Mouse (Mus musculus): ENCODE measurements around the gene Olfr702. TPM values are rescaled to one million over a fixed set of nuclear protein-coding genes. Genes with fewer than 3 reads are reported as not detected.

Olfr702 gene
- polyA plus RNA-seq (2012; rRNA removed), result not detected in 2 replicates

GRCm38 (mm10) chr7:106833793-106834192, at the start of gene Olfr702:
Gene Olfr702, minus strand, starts transcription at chr7:106833893.
- H3K27ac ChIP-seq (ENCODE audit: insufficient read depth, low read length), result no peak within 1 kb of the TSS
- no peaks in the 10 kb centered on the region for H3K4me1 ChIP-seq (ENCODE audit: control insufficient read depth, insufficient read depth, low read length)
- no peak within 1 kb of the TSS for H3K4me3 ChIP-seq (ENCODE audit: insufficient read depth, low read length)
- TF ChIP-seq CTCF (IDR thresholded peaks at IDR 0.05; ENCODE audit: extremely low read depth, insufficient read depth, low read length), result no peak
- TF ChIP-seq POLR2A (IDR thresholded peaks at IDR 0.05; ENCODE audit: extremely low read depth, insufficient read depth, low read length), result no peak

GRCm38 (mm10) chr7:106876791-106877190, 43.1 kb upstream of the Olfr702 start, which contains the start of gene Olfr705:
Gene Olfr705, minus strand, starts transcription at chr7:106876891.
- TF ChIP-seq CTCF (IDR thresholded peaks at IDR 0.05; ENCODE audit: extremely low read depth, insufficient read depth, low read length), result no peak
- no peak for TF ChIP-seq POLR2A (IDR thresholded peaks at IDR 0.05; ENCODE audit: extremely low read depth, insufficient read depth, low read length)
- Histone ChIP-seq H3K4me1 (ENCODE audit: control insufficient read depth, insufficient read depth, low read length) (no peaks in the 10 kb centered on the region), H3K27ac (ENCODE audit: insufficient read depth, low read length) (no peak within 1 kb of the TSS), H3K4me3 (ENCODE audit: insufficient read depth, low read length) (no peak within 1 kb of the TSS)

DNA sequence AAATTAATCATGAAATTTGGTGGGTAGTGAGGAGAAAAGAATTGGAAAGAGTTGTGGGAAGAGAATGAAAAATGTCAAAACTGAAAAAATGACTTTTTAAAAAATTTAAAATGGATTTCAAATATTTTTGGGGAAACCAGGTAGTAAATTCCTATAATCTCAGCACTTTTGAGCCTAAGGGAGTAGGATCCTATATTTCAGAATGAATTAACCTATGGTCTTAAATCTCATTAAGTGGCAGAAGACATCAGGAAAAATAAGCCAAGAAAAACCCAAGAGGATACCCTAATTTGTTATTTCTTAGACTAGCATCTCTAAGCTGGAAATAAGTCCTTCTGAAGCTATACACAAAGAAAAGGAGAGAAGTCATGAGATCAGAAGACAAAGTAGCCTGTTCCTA, 29.2 kb upstream of the Olfr702 start, which contains the start of gene Olfr704:
Gene Olfr704 (plus strand): TSS at position 301 of the 400 bp plus-strand sequence.
- Histone ChIP-seq H3K27ac (ENCODE audit: insufficient read depth, low read length) (no peak within 1 kb of the TSS), H3K4me1 (ENCODE audit: control insufficient read depth, insufficient read depth, low read length) (no peaks in the 10 kb centered on the region), H3K4me3 (ENCODE audit: insufficient read depth, low read length) (no peak within 1 kb of the TSS)
- TF ChIP-seq POLR2A (IDR thresholded peaks at IDR 0.05; ENCODE audit: extremely low read depth, insufficient read depth, low read length) (no peak), CTCF (IDR thresholded peaks at IDR 0.05; ENCODE audit: extremely low read depth, insufficient read depth, low read length) (no peak)

GRCm38 (mm10) chr7:106843060-106843459, 9.4 kb upstream of the Olfr702 start, which contains the start of gene Olfr703:
Gene Olfr703, plus strand, starts transcription at chr7:106843360.
- no peak for TF ChIP-seq CTCF (IDR thresholded peaks at IDR 0.05; ENCODE audit: extremely low read depth, insufficient read depth, low read length)
- no peaks in the 10 kb centered on the region for H3K4me1 ChIP-seq (ENCODE audit: control insufficient read depth, insufficient read depth, low read length)
- H3K4me3 ChIP-seq (ENCODE audit: insufficient read depth, low read length), result no peak within 1 kb of the TSS
- no peak within 1 kb of the TSS for H3K27ac ChIP-seq (ENCODE audit: insufficient read depth, low read length)

GRCm38 (mm10) chr7:106818414-106818813, 15.3 kb downstream of the Olfr702 start:
- H3K4me3 ChIP-seq (ENCODE audit: insufficient read depth, low read length), result no peak overlapping the region
- TF ChIP-seq POLR2A (IDR thresholded peaks at IDR 0.05; ENCODE audit: extremely low read depth, insufficient read depth, low read length), result no peak
- TF ChIP-seq CTCF (IDR thresholded peaks at IDR 0.05; ENCODE audit: extremely low read depth, insufficient read depth, low read length), result no peak
- H3K27ac ChIP-seq (ENCODE audit: insufficient read depth, low read length), result no peak overlapping the region
- H3K4me1 ChIP-seq (ENCODE audit: control insufficient read depth, insufficient read depth, low read length), result no peaks in the 10 kb centered on the region

DNA sequence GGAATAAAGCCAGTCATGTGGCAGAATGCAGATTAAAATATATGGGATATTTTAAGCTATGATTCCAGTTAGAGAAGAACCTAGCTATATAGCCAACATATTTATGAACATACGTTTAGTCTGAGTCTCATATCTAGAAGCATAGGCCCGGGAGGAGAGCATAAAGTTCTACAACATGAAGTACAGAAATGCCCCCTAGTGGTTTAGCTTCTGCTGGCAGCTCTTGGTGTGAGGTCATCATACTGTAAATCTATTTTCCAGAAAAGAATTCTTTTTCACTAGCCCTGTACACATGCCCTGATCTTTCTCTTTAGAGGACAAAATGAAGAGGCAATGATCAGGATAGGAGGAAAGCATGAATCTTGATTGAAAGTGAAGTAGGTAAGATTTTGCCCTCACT, 17.9 kb downstream of the Olfr702 start:
- TF ChIP-seq CTCF (IDR thresholded peaks at IDR 0.05; ENCODE audit: extremely low read depth, insufficient read depth, low read length) (no peak), POLR2A (IDR thresholded peaks at IDR 0.05; ENCODE audit: extremely low read depth, insufficient read depth, low read length) (no peak)
- H3K4me1 ChIP-seq (ENCODE audit: control insufficient read depth, insufficient read depth, low read length), result no peaks in the 10 kb centered on the region
- no peak overlapping the region for H3K4me3 ChIP-seq (ENCODE audit: insufficient read depth, low read length)
- H3K27ac ChIP-seq (ENCODE audit: insufficient read depth, low read length), result no peak overlapping the region

DNA sequence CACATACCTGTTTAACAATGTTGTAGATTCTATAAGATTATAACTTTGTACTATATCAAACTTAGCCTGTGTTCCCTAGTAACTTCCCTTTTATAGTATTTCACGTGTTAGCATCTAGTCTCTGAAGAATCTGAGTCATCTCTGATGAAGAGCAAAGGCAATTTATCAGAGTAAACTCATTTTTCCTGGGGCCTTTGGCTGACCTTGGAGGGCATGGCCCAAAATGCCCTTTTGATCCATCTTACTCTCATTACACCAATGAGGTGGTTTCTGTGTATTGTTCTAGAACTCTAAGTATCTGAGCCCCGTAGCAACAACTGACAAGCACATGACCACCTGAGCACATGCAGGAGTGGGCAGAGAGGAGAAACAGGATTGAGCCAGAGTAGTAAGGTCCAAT, 19.9 kb downstream of the Olfr702 start, which contains the start of gene Olfr701:
Gene Olfr701 (plus strand): TSS at position 301 of the 400 bp plus-strand sequence.
- no peak within 1 kb of the TSS for H3K27ac ChIP-seq (ENCODE audit: insufficient read depth, low read length)
- TF ChIP-seq CTCF (IDR thresholded peaks at IDR 0.05; ENCODE audit: extremely low read depth, insufficient read depth, low read length), result no peak
- no peak for TF ChIP-seq POLR2A (IDR thresholded peaks at IDR 0.05; ENCODE audit: extremely low read depth, insufficient read depth, low read length)
- no peaks in the 10 kb centered on the region for H3K4me1 ChIP-seq (ENCODE audit: control insufficient read depth, insufficient read depth, low read length)
- H3K4me3 ChIP-seq (ENCODE audit: insufficient read depth, low read length), result no peak within 1 kb of the TSS

DNA sequence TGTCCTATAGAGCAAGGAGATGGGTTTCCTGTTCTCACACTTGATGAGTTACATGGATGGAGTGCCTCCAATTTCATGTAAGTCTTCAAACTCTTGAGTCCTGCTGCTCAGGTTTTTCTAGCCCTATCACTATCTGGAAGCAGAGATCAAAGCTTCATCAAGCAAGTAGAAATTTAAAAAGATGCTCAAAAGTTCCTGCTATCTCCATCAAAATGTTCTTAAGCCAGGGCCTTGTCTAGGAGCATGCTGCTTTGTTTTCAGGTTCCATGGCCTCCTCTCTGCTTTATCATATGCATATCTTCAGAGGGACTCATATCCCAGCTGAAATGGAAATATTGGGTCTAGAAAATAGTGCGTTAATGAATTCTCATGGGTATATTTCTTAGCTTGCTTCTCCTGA, 25.0 kb downstream of the Olfr702 start, which contains the start of gene Olfr700:
Gene Olfr700 (minus strand): TSS at position 101 of the 400 bp plus-strand sequence.
- TF ChIP-seq POLR2A (IDR thresholded peaks at IDR 0.05; ENCODE audit: extremely low read depth, insufficient read depth, low read length) (no peak), CTCF (IDR thresholded peaks at IDR 0.05; ENCODE audit: extremely low read depth, insufficient read depth, low read length) (no peak)
- Histone ChIP-seq H3K27ac (ENCODE audit: insufficient read depth, low read length) (no peak within 1 kb of the TSS), H3K4me1 (ENCODE audit: control insufficient read depth, insufficient read depth, low read length) (no peaks in the 10 kb centered on the region), H3K4me3 (ENCODE audit: insufficient read depth, low read length) (no peak within 1 kb of the TSS)

DNA sequence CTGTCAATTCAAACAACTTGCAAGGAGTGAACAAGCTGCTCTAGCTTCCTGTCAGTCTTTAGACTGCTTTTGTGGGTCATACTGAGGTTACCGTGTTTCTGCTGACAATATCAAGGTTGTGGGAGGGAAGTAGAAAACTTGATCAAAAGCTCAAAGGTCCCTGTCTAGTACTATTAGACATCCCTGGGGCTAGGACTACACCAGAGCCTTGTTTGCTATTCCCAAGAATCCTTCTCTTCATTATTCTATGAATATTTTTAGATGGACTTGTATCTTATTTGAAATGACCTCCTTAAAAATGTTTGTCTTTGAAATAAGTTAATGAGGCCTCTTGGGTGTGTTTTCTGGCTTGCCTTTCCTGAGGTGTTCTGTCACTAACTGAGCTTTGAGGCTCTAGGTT, 40.6 kb downstream of the Olfr702 start, which contains the start of gene Olfr699:
Gene Olfr699 (minus strand): TSS at position 101 of the 400 bp plus-strand sequence.
- H3K4me1 ChIP-seq (ENCODE audit: control insufficient read depth, insufficient read depth, low read length), result no peaks in the 10 kb centered on the region
- TF ChIP-seq POLR2A (IDR thresholded peaks at IDR 0.05; ENCODE audit: extremely low read depth, insufficient read depth, low read length) (no peak), CTCF (IDR thresholded peaks at IDR 0.05; ENCODE audit: extremely low read depth, insufficient read depth, low read length) (no peak)
- no peak within 1 kb of the TSS for H3K4me3 ChIP-seq (ENCODE audit: insufficient read depth, low read length)
- H3K27ac ChIP-seq (ENCODE audit: insufficient read depth, low read length), result no peak within 1 kb of the TSS

GRCm38 (mm10) chr7:106788330-106788729, 45.4 kb downstream of the Olfr702 start:
- H3K27ac ChIP-seq (ENCODE audit: insufficient read depth, low read length), result no peak overlapping the region
- no peak for TF ChIP-seq POLR2A (IDR thresholded peaks at IDR 0.05; ENCODE audit: extremely low read depth, insufficient read depth, low read length)
- no peak for TF ChIP-seq CTCF (IDR thresholded peaks at IDR 0.05; ENCODE audit: extremely low read depth, insufficient read depth, low read length)
- H3K4me1 ChIP-seq (ENCODE audit: control insufficient read depth, insufficient read depth, low read length), result no peaks in the 10 kb centered on the region
- H3K4me3 ChIP-seq (ENCODE audit: insufficient read depth, low read length), result no peak overlapping the region

Other genes with a start within 250 kb of the Olfr702 start
- gene Olfr693, start 153.3 kb downstream of the Olfr702 start, polyA plus RNA-seq (2012; rRNA removed), result not detected in 2 replicates
- gene Olfr694, start 142.1 kb downstream of the Olfr702 start, polyA plus RNA-seq (2012; rRNA removed), result not detected in 2 replicates
- gene Olfr695, start 117.5 kb downstream of the Olfr702 start, polyA plus RNA-seq (2012; rRNA removed), result not detected in 2 replicates
- gene Olfr697, start 91.5 kb downstream of the Olfr702 start, polyA plus RNA-seq (2012; rRNA removed), result not detected in 2 replicates
- gene Olfr698, start 78.5 kb downstream of the Olfr702 start, polyA plus RNA-seq (2012; rRNA removed), result not detected in 2 replicates
- gene Olfr699, start 40.7 kb downstream of the Olfr702 start, polyA plus RNA-seq (2012; rRNA removed), result not detected in 2 replicates
- gene Olfr700, start 25.1 kb downstream of the Olfr702 start, polyA plus RNA-seq (2012; rRNA removed), result not detected in 2 replicates
- gene Olfr701, start 19.8 kb downstream of the Olfr702 start, polyA plus RNA-seq (2012; rRNA removed), result not detected in 2 replicates
- gene Olfr703, start 9.5 kb upstream of the Olfr702 start, polyA plus RNA-seq (2012; rRNA removed), result not detected in 2 replicates
- gene Olfr704, start 29.3 kb upstream of the Olfr702 start, polyA plus RNA-seq (2012; rRNA removed), result not detected in 2 replicates
- not detected in 2 replicates for gene Olfr705, start 43.0 kb upstream of the Olfr702 start, polyA plus RNA-seq (2012; rRNA removed)
- not detected in 2 replicates for gene Olfr706, start 54.3 kb upstream of the Olfr702 start, polyA plus RNA-seq (2012; rRNA removed)
- gene Olfr707, start 67.3 kb upstream of the Olfr702 start, polyA plus RNA-seq (2012; rRNA removed), result not detected in 2 replicates
- not detected in 2 replicates for gene Olfr1532-ps1, start 74.1 kb upstream of the Olfr702 start, polyA plus RNA-seq (2012; rRNA removed)
- not detected in 2 replicates for gene Olfr709-ps1, start 98.3 kb upstream of the Olfr702 start, polyA plus RNA-seq (2012; rRNA removed)
- gene Olfr710, start 114.4 kb upstream of the Olfr702 start, polyA plus RNA-seq (2012; rRNA removed), result not detected in 2 replicates
- not detected in 2 replicates for gene Olfr6, start 130.0 kb upstream of the Olfr702 start, polyA plus RNA-seq (2012; rRNA removed)
- not detected in 2 replicates for gene Olfr711, start 141.6 kb upstream of the Olfr702 start, polyA plus RNA-seq (2012; rRNA removed)
- not detected in 2 replicates for gene Olfr2, start 172.2 kb upstream of the Olfr702 start, polyA plus RNA-seq (2012; rRNA removed)
- gene Olfr713, start 197.3 kb upstream of the Olfr702 start, polyA plus RNA-seq (2012; rRNA removed), result not detected in 2 replicates
- not detected in 2 replicates for gene Olfr714, start 237.1 kb upstream of the Olfr702 start, polyA plus RNA-seq (2012; rRNA removed)